Mouse (Mus musculus) inflammation-experienced regulatory T-cells, adult 6 months (primary cell): ENCODE results near the gene Tmem129. TPM values are rescaled to one million over a fixed set of nuclear protein-coding genes. Genes with fewer than 3 reads are reported as not detected.

Source experiments
- ATAC-seq: one replicate; pipeline ENCODE4 v1.8.0; 2017
- polyA plus RNA-seq, 3 experiments: library from polyadenylated mRNA; unstranded; fragments of 100-300 nt; shearing (Covaris generic); gene quantifications; one replicate each; pipeline ENCODE4 v1.2.1; 2017

Gene Tmem129
- 10 to 100 TPM; 26.3 to 33.7 (median 32.2) TPM for polyA plus RNA-seq

DNA sequence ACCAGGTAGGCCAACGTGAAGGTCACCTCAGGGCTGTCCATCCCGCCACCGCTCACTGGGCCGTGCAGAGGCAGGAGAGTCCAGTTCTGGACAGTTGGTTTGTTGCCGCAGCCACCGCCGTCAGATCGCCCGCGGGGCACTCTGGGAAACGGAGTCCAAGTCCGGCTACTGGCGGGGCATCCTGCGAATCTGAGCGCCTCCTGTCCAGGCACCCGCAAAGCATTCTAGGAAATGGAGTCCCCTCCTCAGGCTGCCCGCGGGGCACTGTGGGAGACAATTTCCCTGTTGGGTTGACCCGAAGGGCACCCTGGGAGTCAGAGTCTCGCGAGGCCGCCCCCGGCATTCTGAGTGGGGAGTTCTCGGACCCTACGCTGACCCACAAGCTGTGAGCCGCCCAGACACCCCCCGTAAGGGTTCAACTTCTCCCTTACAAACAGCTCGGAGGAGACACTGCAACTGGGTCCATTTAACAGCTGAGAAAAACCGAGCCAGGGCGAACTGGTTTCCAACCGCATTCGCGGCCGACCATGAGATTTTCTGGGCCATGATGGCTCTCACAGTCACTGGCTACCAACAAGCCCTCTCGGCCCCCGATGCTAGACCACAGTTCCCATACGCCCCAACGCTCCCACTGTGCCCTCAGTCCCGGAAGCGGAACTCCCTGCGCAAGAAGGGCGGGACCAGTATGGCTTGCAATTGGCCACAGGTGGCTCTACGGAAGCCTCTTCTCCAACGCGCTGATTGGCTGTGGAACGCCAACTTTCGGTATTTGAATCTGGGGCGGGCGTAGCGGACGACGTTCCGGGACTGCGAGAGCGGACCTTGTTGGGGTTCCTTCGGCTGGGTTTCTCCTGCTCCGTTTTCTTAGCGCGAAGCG, at the start of gene Tmem129, which contains the start of gene Tacc3:
Gene Tmem129, minus strand, starts transcription at position 630 of the 877 bp plus-strand sequence.
Gene Tacc3, plus strand, starts transcription at position 342 of the 877 bp plus-strand sequence.
- ATAC-seq, result peak; percentile 91

DNA sequence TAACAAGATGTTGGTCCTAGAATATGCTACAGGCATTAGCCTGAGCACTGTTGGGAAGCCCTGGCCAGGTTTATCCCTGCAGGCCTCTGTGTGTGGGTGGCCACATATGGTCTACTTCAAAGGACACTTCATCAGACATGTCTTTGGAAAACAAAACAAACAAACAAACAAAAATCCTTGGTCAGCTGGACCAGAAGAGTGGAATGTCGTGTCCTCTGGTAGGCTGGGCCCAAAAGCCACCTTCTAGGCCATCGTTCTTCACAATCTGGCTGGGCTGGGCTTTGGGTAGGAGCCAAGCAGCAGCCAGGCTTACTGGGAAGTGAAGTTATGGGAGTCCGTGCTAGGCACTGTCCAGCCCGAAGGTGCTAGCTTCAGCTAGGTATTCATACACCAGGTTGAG, 48.9 kb upstream of the Tmem129 start:
- no peak for ATAC-seq

DNA sequence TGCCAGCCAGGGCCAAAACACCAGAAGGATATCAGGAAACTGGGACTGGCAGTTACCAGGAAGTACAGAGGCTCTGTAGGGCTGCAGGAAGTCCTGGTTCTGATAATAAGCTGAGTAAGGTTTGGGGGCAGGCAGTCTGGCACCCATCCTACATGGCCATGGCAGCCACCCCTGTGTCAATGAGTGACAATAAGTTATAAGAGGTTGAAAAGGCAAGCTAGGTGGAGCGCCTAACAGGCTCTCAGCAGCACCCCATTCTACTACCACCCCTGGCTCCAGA, 48.1 kb upstream of the Tmem129 start:
- no peak for ATAC-seq

DNA sequence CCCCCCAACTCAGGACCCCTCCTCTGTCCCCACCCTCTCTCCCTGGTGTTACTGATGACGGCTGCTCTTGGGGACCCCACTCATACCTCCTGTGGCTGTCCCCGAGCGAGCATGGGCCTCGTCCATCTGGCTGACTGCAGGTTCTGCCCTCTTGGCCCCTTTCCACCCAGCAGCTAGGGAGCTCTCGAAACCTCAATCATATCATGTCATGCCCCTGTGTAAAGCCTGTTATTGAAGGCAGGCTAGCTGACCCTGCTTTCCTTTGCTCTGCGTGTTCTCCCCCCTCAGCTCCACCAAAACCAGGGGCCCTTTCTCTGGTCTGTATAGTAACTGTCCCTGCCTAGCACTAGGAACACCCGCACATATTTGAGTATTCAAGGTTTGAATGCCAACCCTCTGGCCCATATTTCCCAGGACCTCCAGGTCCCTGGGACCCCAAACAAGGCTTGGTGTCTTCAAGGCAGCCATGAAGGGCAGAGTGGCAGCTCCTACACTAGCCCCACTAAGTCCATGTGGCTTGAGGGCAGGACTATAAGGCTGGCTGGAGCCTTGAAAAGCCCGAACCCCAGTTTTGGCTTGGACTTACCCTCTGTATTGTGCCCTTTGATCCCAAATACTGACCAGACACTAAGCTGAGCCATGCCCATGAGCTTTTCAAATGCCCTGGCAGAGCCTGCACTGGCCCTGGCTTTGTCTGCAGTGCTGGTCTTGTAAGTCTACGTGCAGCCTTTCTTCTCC, 47.6 kb upstream of the Tmem129 start:
- ATAC-seq, result no peak

DNA sequence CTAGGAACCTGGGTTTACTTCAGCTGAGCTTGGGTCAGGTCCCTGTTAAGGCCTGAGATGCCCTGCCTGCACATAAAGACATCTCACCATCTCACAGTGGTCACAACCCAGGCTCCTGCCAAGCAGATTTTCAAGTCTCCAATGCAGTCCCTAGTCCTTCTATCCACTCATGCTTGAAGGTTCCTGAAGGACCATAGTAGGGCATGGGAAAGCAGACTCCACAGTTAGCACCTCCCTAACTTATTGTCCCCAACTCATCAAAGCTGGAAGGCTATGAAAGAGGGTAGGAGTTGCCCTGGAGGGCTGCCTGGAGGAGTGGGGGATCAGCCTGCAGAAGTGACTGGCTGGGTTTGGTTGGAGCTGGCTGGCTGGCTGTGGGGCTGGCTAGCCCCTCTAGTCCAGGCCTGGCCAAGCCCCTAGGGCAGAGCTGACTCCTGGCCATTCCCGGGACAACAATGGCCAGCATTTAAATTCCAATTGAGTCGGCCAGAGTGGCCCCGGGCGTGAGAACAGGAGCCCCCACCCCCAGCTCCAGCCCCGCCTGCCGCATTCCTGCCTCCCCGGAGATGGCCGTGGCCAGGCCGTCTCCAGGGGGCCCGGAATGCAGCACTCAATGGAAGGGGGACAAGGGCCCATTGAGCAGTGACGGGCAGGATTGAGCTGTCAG, 46.9 kb upstream of the Tmem129 start:
- ATAC-seq, result no peak

DNA sequence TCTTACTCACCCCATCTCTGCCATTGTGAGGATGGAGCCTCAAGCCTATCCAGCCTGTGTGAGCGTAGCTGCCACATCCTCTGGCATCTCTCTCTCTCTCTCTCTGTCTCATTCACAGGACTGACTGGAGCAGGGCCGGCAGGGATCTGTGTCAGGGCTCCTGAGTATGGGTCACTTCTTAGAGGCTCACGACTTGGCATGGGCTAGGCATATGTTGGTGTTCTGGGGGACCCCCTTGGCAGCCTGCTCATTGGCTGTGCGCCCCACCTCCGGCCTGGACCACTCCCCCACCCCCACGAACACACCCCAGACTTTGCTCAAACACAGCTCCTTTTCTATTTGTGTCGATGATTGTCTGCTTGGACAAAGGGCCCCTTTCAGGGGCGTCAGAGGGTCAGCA, 45.8 kb upstream of the Tmem129 start:
- ATAC-seq, result no peak

DNA sequence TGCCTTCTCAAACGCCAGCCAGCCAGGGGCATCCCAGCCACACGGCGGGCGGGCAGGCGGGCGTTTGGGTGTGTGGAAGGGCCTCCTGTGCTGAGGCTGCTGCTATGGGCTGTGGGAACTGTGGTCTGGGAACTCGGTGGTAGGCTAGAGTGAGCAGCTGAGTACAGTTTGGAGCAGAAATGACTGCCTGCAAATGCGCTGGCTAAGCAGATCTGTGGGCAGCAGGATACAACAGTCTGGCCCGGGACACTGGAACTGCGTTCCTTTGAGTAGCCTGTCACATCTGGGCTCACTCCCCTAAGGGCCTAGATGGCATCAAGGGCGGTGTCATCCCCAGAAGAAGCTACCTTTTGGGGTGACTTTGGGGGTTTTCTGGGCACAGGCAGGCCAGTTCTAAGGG, 43.6 kb upstream of the Tmem129 start:
- no peak for ATAC-seq

DNA sequence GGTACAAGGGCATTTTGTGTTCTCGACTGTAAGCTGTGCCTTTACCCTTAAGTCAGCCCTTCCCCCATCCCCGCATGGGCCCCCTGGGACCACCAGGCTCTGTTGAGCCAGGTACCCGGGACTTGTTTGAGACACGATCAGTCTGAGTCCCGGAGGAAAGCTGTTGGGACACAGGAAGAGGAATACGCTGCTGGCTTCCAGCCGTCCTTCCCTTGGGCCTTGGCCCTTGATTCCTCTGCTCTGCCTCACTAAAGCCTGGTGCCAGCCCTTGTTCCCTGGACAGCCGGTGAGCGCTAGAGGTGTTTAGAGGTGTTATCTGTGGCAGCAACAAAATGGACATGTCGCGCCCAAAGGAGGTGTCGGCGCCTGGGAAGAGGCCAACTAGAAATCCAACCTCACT, 41.8 kb upstream of the Tmem129 start:
- ATAC-seq, result no peak

DNA sequence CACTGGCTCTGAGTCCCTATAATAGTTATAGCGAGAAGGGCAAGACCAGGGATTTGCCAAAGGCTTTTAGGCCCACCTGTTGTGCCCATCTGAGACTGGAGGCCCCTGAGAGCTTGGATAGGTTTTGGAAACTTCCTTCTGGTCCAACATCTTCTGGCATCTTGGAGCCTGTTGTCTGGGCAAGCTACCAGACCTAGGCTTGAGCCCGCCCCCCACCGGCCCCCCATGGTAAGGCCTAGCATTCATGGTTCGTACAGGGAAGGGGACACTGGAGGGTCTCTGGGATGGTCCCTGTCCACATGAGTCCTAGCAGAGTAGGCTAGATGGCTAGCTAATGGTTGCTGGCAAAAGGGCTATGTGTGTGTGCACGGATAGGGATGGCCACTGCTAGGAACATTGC, 40.5 kb upstream of the Tmem129 start:
- no peak for ATAC-seq

DNA sequence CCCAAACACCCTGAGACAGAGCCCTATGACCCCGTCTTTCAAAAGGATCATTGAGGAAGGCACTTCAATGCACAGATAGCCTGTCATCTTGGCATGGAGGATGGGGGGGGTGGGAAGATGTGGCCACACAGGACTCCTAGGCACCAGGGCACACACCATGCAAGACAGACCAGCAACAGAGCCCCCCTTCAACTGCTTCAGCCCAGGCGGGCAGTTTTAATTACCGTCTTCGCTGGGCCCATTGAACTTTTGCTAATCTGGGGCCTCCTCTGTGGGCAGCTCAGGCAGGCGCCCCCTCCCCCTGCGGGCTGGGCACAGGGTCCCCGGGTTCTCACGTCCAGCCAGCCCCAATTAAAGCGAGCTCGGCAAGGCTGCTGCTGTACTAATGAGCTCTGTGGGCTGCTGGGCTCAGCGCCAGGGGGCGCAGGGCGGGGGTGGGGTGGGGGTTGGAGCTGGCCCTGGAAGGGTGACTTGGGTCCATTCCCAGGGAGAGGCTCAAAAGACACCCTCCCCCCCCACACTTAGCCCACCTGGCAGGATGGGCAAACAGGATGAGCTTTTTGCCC, 39.8 kb upstream of the Tmem129 start:
- ATAC-seq, result no peak

DNA sequence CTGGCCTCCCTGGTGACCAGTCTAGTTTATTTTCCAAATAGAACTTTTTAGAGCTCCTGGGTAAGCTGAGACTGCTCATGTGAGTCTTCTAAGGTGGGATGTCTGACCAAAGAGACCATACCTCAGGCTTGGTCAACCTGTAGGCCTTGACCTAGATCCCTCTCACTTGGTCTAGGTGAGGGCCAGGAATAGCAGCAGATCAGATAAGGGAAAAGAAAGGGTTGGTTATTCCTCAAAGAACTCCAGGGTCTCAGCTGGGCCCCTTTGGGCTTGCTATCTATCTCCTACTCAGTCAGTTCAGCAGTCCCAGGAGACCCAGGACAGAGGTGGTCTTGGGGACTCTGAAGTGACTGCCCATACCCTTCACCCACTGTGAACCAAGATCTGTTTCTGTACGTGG, 39.3 kb upstream of the Tmem129 start:
- no peak for ATAC-seq

DNA sequence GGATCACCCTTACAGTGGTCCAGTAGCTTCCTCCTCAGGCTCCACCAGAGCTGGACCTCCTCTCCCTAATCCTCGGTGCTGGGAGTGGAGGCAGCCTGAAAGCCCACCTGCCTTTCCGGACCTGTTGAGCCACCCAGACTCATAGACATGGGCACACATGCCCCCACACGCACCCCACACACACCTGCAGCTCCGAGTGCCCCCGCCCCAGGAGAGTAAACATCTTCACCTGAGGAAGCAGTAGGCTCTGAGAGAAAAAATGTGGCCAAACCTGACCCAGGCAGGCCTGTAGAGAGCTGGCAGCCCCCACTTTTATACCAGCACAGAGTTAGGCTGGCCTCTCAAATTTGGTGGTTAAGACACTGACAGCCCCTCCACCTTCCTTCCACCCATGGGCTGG, 38.2 kb upstream of the Tmem129 start:
- no peak for ATAC-seq

DNA sequence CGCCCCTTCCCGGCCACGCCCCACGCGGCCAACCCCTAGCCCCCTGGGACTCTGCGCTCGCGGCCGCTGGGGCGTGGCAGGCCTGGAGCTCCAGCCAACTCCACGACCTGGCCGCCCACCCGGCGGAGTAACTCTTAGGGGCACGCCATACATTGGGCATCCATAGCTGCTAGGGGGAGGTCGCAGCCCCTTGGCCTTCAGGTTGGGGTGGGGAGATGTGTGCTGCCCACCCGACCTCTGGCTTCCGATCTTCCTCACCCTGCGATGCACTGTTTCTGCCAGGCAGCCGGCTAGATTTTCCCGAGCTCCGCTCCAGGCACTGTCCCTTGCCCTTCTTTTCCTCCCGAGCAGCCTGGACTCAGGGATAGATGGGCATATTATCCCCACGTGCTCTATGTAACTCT, 37.5 kb upstream of the Tmem129 start:
- no peak for ATAC-seq

DNA sequence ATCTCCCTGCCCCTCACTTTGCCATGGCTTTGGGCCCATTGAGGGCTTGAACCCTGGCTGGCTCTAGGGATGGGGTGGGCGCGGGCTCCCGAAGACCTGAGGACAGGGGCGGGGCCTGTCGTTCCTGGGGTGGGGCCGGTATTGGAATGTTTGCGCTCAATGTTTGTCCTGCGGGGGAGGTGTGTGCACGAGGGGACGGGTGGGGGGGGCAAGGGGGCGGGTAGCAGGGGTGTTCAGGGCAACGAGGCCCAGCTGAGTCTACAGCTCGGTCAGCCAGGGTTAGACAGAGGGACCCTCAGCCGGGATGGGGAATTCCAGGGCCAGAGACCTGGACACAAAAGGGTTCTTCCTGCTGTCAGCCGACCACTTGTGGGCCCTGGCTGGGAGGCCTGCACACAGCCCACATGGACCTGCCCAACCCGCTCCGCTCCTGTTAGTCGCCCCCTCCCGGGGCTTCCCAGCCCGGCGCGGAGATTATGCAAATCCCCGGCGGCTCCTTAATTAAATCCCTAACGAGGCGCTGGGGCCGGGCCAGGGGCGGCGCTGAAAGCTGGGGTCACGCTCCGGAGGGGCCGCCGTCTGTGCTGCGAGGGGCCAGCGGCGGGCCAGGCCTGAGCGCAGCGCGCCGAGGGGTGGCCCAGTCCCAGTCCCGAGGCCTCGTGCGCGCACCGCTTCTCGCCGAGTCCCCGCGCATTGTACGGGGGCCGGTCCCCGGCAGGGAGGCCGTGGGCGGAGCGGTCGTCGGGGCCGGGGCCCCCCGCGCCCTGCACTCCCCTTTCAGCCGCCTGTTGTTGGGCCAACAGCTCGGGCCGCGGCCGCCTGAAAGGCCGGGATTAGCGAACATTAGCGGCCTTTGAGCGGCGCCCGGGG, 36.9 kb upstream of the Tmem129 start:
- no peak for ATAC-seq

DNA sequence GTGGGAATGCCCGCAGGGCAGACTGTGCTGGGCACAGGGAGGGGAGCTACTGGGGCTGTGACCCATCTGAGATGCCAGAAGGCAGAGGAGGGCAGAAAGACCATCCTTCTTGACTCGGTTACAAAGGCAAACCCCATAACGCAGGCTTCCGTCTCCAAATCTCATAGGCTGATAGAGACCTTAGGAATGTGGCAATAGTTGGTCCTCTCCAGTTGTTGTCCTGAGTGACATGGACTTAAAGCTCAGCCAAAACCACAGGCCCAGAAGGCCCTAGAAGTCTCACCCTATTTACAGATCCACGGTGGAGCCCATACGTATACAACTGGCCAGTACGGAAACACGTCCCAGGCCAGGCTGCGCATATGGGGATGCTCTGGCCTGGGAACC, 36.2 kb upstream of the Tmem129 start:
- no peak for ATAC-seq

DNA sequence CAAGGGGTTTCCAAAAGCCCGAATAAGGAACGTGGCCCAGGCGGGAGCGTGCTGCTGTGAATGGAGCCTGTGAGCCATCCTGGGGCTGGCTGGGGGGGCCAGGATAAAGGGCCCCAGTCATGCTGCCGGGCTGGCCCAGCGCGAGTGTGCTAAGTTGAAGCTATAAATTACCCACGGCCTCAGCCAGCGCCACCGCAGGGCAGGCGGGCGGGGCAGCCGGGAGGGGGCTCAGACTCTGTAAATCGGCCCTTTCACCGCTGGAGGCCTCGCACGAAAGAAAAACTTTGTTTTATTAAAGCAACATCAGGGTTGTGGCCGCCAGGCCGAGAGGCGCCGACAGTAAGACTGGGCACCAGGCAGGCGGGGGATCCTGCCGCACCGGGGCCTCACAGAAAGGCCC, 34.2 kb upstream of the Tmem129 start:
- no peak for ATAC-seq

DNA sequence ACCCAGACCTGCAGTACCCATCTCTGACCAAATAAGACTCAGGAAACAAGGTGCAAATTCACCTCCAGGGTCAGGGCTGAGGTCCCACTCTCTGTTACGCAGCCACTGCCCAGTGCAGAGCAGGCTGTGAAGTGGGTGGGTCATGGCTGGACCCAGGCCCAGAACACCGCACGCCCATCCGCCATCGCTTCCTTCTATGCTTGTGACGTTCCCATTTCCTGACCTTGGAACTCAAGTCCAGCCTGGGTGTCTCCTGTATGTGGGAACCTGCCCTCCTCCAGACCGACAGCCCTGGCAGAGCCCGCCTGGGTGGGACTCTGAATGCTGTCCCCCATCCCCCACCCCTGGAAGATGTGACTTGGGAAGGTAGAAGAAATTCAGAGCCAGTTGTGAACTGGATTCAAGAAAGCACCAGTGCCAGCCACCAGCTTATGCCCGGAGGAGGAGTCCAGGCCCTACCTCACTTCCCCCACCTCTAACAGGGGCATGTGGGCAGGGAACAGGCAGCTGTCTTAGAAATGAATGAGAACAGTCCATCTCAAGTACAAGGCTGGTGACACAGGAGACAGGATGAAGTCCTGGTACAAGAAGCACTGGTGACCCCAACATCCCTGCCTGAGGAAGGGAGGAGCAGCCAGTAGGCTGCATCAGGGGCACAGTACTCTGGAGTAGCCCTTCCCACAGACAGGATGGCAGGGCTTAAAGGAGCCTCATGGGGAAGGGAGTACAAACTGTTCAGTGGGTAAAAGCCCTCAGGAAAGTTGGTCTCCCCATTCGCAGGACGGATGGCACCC, 31.8 kb upstream of the Tmem129 start:
- ATAC-seq, result no peak

DNA sequence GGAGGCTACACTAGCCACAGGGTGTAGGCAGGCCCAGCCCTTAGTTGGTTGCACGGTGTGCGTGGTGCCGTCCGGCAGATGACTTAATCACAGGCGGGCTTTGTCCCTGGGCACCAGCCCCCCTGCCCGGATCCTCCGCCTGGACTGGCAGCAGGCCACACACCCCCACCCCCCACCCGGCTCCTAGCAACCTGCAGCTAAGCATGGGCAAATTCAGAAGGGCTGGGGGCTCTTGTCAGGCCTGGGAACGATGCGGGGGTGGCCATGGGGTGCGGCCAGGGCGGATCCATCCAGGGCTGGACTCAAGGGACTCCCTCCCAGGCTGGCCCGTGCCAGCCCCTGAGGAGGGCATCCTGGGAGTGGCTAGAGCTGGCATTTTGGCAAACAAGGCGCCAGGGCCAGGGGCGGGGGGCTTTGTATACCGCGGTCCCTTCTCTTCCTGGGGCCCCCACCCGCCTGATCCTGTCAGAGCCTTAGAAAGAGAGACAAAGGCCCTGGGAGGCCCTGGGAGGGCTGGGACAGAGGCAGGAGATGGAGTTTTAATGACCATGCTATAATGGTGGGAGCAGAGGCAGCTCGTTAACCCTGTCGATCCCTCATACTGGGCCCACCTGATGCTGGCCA, 31.1 kb upstream of the Tmem129 start:
- ATAC-seq, result no peak

DNA sequence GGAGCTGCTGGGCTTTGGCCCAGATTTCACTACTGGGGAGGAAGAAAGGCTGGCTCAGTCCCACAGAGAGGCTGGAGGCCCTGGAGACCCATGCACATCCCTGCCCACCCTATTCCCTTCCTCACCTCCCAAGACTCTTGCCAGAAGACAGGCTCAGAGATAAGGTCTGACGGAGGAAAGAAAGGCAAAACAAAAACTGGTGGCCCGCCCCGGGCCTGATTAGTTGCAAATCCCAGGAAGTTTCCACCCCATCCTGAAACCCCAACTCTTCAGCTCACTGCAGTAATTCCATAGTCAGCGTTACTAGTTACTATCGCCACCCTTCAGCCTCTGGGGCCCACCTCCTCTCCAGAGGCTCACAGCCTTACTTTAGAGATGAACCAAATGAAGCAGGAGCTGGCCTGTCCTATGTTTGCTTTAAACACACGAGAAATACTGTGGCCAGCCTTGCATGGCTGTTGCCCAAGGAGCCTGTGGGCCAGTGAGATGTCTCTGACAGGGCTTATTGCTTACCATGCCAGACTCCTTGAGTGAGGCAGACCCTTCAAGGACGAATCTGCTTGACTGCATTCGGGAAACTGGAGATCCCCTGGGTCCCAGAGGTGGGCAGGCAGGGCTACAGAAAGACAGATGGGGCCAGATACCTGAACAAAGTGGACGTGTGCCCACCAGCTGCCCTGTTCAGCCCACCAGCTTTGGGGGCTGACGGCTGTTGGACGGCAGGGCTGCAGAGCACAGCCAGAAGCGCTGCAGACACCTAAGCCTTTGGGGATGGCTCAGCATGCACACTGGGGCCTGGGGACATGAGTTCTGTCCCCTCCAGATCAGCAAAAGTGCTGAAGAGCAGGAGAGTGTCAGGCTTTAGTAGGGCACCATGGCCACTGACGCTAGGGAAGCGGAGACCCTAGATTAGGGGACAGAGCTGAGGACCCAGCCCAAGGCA, 30.3 kb upstream of the Tmem129 start:
- ATAC-seq, result no peak

DNA sequence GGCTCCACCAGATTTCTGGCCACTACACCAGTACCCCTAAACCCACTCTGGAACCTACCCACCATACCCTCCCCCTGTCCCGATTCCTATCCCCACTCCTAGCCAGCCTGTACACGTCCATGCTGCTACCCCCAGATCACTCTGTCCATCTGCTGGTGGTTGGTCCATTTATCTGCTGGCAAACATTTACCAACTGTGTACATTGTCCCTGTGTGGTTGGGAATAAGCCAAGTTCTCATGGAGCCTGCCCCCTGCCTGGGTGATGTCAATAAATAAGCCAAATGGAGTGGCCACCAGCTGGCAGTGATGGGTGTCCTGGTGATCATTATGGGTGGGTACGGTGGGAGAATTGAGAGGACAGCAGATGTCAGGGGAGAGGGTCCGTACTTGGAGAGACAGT, 28.9 kb upstream of the Tmem129 start:
- ATAC-seq, result no peak
